Mouse (Mus musculus) heart, postnatal 0 days (tissue): Measurements from ENCODE around the gene 9130213A22Rik.

Experiments used
- CTCF ChIP-seq: IDR thresholded peaks from 2 replicates; pipeline ENCODE4 v1.5.1; 2016; ENCODE audit warnings: antibody characterized with exemption, control low read depth, low read depth
- EP300 ChIP-seq: IDR thresholded peaks from 2 replicates; pipeline ENCODE4 v1.6.1; 2016; ENCODE audit warnings: antibody characterized with exemption, low read depth

- TF ChIP-seq CTCF: peak; percentile 73
- peak; percentile 41; the same call in 1 of the 2 replicates for TF ChIP-seq EP300
Measured at GRCm38 (mm10) chr11:69122336-69122951, at the start of gene 9130213A22Rik.
